Mouse (Mus musculus) MEL (cell line): ENCODE measurements around the gene 4930505A04Rik. TPM values are rescaled to one million over a fixed set of nuclear protein-coding genes. Genes with fewer than 3 reads are reported as not detected.

ENCODE experiments used
- DNase-seq: peaks from one replicate; pipeline ENCODE4 v3.0.0; 2011; ENCODE audit warnings: low read depth, low spot score
- H3K27ac ChIP-seq: 2 replicates; pipeline ENCODE4 v1.5.1; 2012; ENCODE audit warnings: low read depth, mild to moderate bottlenecking, control low read depth, low read length, moderate library complexity; ENCODE audit not compliant: control insufficient read depth
- H3K27me3 ChIP-seq, 2 experiments: fragments of 150-350 bp in 1 of 2; sonication (generic) in 1 of 2; 2 replicates each; pipeline ENCODE4 v1.6.1; 2012; ENCODE audit warnings: low read length in 2 of 2, mild to moderate bottlenecking in 2 of 2, improper control_type of control experiment in 1 of 2, moderate library complexity in 1 of 2; ENCODE audit not compliant: insufficient read depth in 2 of 2, control insufficient read depth in 1 of 2
- H3K36me3 ChIP-seq, 2 experiments: 2 replicates each; pipeline ENCODE4 v1.6.1; 2012 to 2014; ENCODE audit warnings: low read length in 2 of 2, improper control_type of control experiment in 1 of 2, inconsistent platforms in 1 of 2, mild to moderate bottlenecking in 1 of 2; ENCODE audit not compliant: insufficient read depth in 2 of 2, control insufficient read depth in 1 of 2
- H3K4me1 ChIP-seq, 2 experiments: fragments of 150-350 bp in 1 of 2; sonication (generic) in 1 of 2; 2 replicates each; pipeline ENCODE4 v1.6.1; 2012; ENCODE audit warnings: low read length in 2 of 2, improper control_type of control experiment in 1 of 2, mild to moderate bottlenecking in 1 of 2; ENCODE audit not compliant: insufficient read depth in 2 of 2, control insufficient read depth in 1 of 2
- H3K4me3 ChIP-seq, 2 experiments: fragments of 150-350 bp in 1 of 2; sonication (generic) in 1 of 2; 2 replicates each; pipeline ENCODE4 v1.5.1; 2012; ENCODE audit warnings: low read depth in 2 of 2, low read length in 2 of 2, mild to moderate bottlenecking in 2 of 2, moderate library complexity in 2 of 2, control low read depth in 1 of 2, improper control_type of control experiment in 1 of 2; ENCODE audit not compliant: control insufficient read depth in 1 of 2, insufficient read depth in 1 of 2
- H3K79me2 ChIP-seq: 2 replicates; pipeline ENCODE4 v1.6.1; 2012; ENCODE audit warnings: mild to moderate bottlenecking, low read length, moderate library complexity; ENCODE audit not compliant: control insufficient read depth, poor library complexity, insufficient read depth
- H3K9ac ChIP-seq: 2 replicates; pipeline ENCODE4 v1.6.1; 2012; ENCODE audit warnings: low read depth, mild to moderate bottlenecking, control low read depth, low read length, moderate library complexity; ENCODE audit not compliant: control insufficient read depth, poor library complexity, severe bottlenecking
- H3K9me3 ChIP-seq: fragments of 150-350 bp; sonication (generic); replicated peaks from 2 replicates; pipeline ENCODE4 v1.6.1; 2012; ENCODE audit warnings: mild to moderate bottlenecking, low read length, improper control_type of control experiment, moderate library complexity; ENCODE audit not compliant: insufficient read depth
- CHD1 ChIP-seq: IDR thresholded peaks from 2 replicates; pipeline ENCODE4 v1.6.1; 2012; ENCODE audit warnings: low read depth, mild to moderate bottlenecking, inconsistent platforms, low read length, improper control_type of control experiment
- CTCF ChIP-seq, 3 experiments: IDR thresholded peaks in 2 of 3; conservative IDR thresholded peaks in 1 of 3; 2 replicates each; pipeline ENCODE4 v1.5.1; 2011 to 2012; ENCODE audit warnings: low read length in 3 of 3, low read depth in 2 of 3, mild to moderate bottlenecking in 2 of 3, improper control_type of control experiment in 1 of 3, inconsistent platforms in 1 of 3, mixed read lengths in 1 of 3, moderate library complexity in 1 of 3; ENCODE audit not compliant: control insufficient read depth in 1 of 3, insufficient read depth in 1 of 3, poor library complexity in 1 of 3, severe bottlenecking in 1 of 3
- ELF1 ChIP-seq: IDR thresholded peaks from 2 replicates; pipeline ENCODE4 v1.6.1; 2014; ENCODE audit warnings: low read depth, mild to moderate bottlenecking, inconsistent platforms, low read length, improper control_type of control experiment, moderate library complexity
- EP300 ChIP-seq, 2 experiments: IDR thresholded peaks; 2 replicates each; pipeline ENCODE4 v1.6.1; 2011; ENCODE audit warnings: improper control_type of control experiment in 2 of 2, low read length in 2 of 2, low read depth in 1 of 2, mild to moderate bottlenecking in 1 of 2
- GABPA ChIP-seq: IDR thresholded peaks from 2 replicates; pipeline ENCODE4 v1.6.1; 2012; ENCODE audit warnings: low read depth, mild to moderate bottlenecking, inconsistent platforms, low read length, improper control_type of control experiment, moderate library complexity
- GATA1 ChIP-seq: IDR thresholded peaks from 2 replicates; pipeline ENCODE4 v1.6.1; 2011; ENCODE audit warnings: low read depth, low read length, improper control_type of control experiment
- HCFC1 ChIP-seq: IDR thresholded peaks from 2 replicates; pipeline ENCODE4 v1.6.1; 2012; ENCODE audit warnings: low read depth, mild to moderate bottlenecking, inconsistent platforms, low read length, improper control_type of control experiment, moderate library complexity
- JUND ChIP-seq: IDR thresholded peaks from 2 replicates; pipeline ENCODE4 v1.6.1; 2011; ENCODE audit warnings: low read depth, mild to moderate bottlenecking, improper control_type of control experiment, low read length
- KAT2A ChIP-seq: conservative IDR thresholded peaks from 2 replicates; pipeline ENCODE4 v1.6.1; 2012; ENCODE audit warnings: low read depth, low read length, improper control_type of control experiment, inconsistent platforms
- MAX ChIP-seq: IDR thresholded peaks from 2 replicates; pipeline ENCODE4 v1.6.1; 2011; ENCODE audit warnings: low read length, improper control_type of control experiment
- MXI1 ChIP-seq: IDR thresholded peaks from 2 replicates; pipeline ENCODE4 v1.6.1; 2011; ENCODE audit warnings: mild to moderate bottlenecking, low read depth, low read length, improper control_type of control experiment
- MYC ChIP-seq: IDR thresholded peaks from 2 replicates; pipeline ENCODE4 v1.6.1; 2011; ENCODE audit warnings: low read depth, mild to moderate bottlenecking, low read length, improper control_type of control experiment, moderate library complexity
- NELFE ChIP-seq: IDR thresholded peaks from 2 replicates; pipeline ENCODE4 v1.6.1; 2011; ENCODE audit warnings: low read depth, low read length, improper control_type of control experiment
- NRF1 ChIP-seq: IDR thresholded peaks from 2 replicates; pipeline ENCODE4 v1.6.1; 2014; ENCODE audit warnings: low read depth, mild to moderate bottlenecking, inconsistent platforms, low read length, improper control_type of control experiment, moderate library complexity; ENCODE audit not compliant: poor library complexity, insufficient read depth, severe bottlenecking
- POLR2A ChIP-seq, 2 experiments: IDR thresholded peaks; 2 replicates each; pipeline ENCODE4 v1.6.1; 2011 to 2012; ENCODE audit warnings: low read length in 2 of 2, mild to moderate bottlenecking in 2 of 2, control low read depth in 1 of 2, improper control_type of control experiment in 1 of 2, low read depth in 1 of 2, moderate library complexity in 1 of 2; ENCODE audit not compliant: control insufficient read depth in 1 of 2, insufficient read depth in 1 of 2, poor library complexity in 1 of 2
- POLR2AphosphoS2 ChIP-seq: IDR thresholded peaks from 2 replicates; pipeline ENCODE4 v1.6.1; 2011; ENCODE audit warnings: low read length, improper control_type of control experiment
- POLR2AphosphoS5 ChIP-seq: IDR thresholded peaks from 2 replicates; pipeline ENCODE4 v1.6.1; 2012; ENCODE audit warnings: low read depth, borderline replicate concordance, mild to moderate bottlenecking, inconsistent platforms, low read length, moderate library complexity, mixed read lengths
- RCOR1 ChIP-seq: IDR thresholded peaks from 2 replicates; pipeline ENCODE4 v1.6.1; 2012; ENCODE audit warnings: low read depth, mild to moderate bottlenecking, inconsistent platforms, low read length, improper control_type of control experiment
- SMC3 ChIP-seq: IDR thresholded peaks from 2 replicates; pipeline ENCODE4 v1.6.1; 2011; ENCODE audit warnings: low read depth, low read length, improper control_type of control experiment
- TAL1 ChIP-seq: IDR thresholded peaks from 2 replicates; pipeline ENCODE4 v1.6.1; 2012; ENCODE audit warnings: mild to moderate bottlenecking, inconsistent platforms, low read length, moderate library complexity, mixed read lengths
- TBP ChIP-seq: IDR thresholded peaks from 2 replicates; pipeline ENCODE4 v1.8.0; 2011; ENCODE audit warnings: low read depth, low read length, improper control_type of control experiment
- UBTF ChIP-seq: IDR thresholded peaks from 2 replicates; pipeline ENCODE4 v1.6.1; 2012; ENCODE audit warnings: low read depth, mild to moderate bottlenecking, inconsistent platforms, low read length, improper control_type of control experiment, moderate library complexity, borderline replicate concordance; ENCODE audit not compliant: insufficient read depth
- USF1 ChIP-seq: IDR thresholded peaks from 2 replicates; pipeline ENCODE4 v1.6.1; 2014; ENCODE audit warnings: low read depth, mild to moderate bottlenecking, inconsistent platforms, low read length, improper control_type of control experiment, moderate library complexity
- USF2 ChIP-seq, 2 experiments: IDR thresholded peaks; 2 replicates each; pipeline ENCODE4 v1.6.1; 2011 to 2012; ENCODE audit warnings: improper control_type of control experiment in 2 of 2, low read length in 2 of 2, borderline replicate concordance in 1 of 2, inconsistent platforms in 1 of 2, low read depth in 1 of 2, mild to moderate bottlenecking in 1 of 2; ENCODE audit not compliant: insufficient read depth in 1 of 2
- ZKSCAN1 ChIP-seq: IDR thresholded peaks from 2 replicates; pipeline ENCODE4 v1.6.1; 2012; ENCODE audit warnings: low read depth, mild to moderate bottlenecking, inconsistent platforms, low read length, improper control_type of control experiment, moderate library complexity
- polyA plus RNA-seq, 2 experiments: library from polyadenylated mRNA; stranded (reverse) in 1 of 2; unstranded in 1 of 2; fragments of >175 nt in 1 of 2; fragments of >200 nt in 1 of 2; gene quantifications; 2 replicates each; pipeline versions ENCODE4 v1.2.1 to v1.2.4; 2012; ENCODE audit warnings: low replicate concordance in 2 of 2, low read depth in 1 of 2; ENCODE audit not compliant: insufficient read length in 2 of 2, insufficient read depth in 1 of 2, missing spikeins in 1 of 2
- total RNA-seq: library from RNA; depleted of rRNA; stranded (reverse); fragments of 300-350 nt; gene quantifications from 2 replicates; pipeline ENCODE4 v1.2.3, GENCODE M21; 2012

Gene 4930505A04Rik
- total and polyA plus RNA-seq, 3 experiments = not detected

DNA sequence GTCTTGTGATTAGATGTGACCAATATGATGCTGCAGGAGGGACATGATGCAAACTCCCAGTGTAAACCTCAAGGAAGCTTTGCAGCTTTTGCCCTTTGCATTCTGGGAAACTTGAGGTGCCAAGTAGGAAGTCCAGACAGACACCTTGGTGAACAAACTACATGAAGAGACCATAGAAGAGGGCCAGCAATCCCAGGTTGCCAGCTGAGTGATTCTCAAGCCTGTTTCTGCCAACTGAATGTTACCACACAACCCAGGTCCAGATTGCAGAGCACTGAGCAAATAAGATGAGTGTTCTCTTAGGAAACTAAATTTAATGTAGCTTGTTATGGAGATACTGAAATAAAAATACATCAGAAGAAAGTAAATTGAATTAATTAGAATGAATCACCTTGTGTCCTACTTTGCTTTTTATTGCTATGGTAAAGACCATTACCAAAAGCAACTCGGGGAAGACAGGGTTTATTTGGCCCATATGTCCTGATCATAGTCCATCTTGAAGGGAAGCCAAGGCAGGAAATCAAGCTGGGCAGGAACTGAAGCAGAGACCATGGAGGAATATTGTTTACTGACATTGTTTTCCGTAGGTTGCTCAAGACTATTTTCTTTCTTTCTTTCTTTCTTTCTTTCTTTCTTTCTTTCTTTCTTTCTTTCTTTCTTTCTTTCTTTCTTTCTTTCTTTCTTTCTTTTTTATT is 38.2 kb downstream of the 4930505A04Rik start:
- Histone ChIP-seq H3K36me3 (no peaks in the 10 kb centered on the region), H3K9ac (no peak overlapping the region), H3K79me2 (no peaks in the 10 kb centered on the region), H3K27ac (no peak overlapping the region), H3K27me3 (no peaks in the 10 kb centered on the region), H3K4me3 (no peak overlapping the region), H3K9me3 (no peaks in the 10 kb centered on the region), H3K4me1 (no peaks in the 10 kb centered on the region)
- TF ChIP-seq KAT2A (no peak), CHD1 (no peak), POLR2AphosphoS5 (no peak), NELFE (no peak), UBTF (no peak), RCOR1 (no peak), ZKSCAN1 (no peak), SMC3 (no peak), HCFC1 (no peak), MYC (no peak), CTCF (IDR thresholded peaks at IDR 0.05 in 2 of 3, conservative IDR thresholded peaks at IDR 0.05 in 1 of 3; ENCODE audit: control insufficient read depth in 1 of 3, insufficient read depth in 1 of 3, low read depth in 2 of 3, low read length in 3 of 3, poor library complexity in 1 of 3, severe bottlenecking in 1 of 3) (no peak), ELF1 (no peak), NRF1 (no peak), MXI1 (no peak), POLR2AphosphoS2 (no peak), GATA1 (no peak), EP300 (IDR thresholded peaks at IDR 0.05; ENCODE audit: low read depth in 1 of 2, low read length in 2 of 2) (no peak), POLR2A (IDR thresholded peaks at IDR 0.05; ENCODE audit: control insufficient read depth in 1 of 2, insufficient read depth in 1 of 2, low read depth in 1 of 2, low read length in 2 of 2, poor library complexity in 1 of 2) (no peak), JUND (no peak), GABPA (no peak)
- no peak for DNase-seq

- TF ChIP-seq GABPA (no peak), UBTF (no peak), RCOR1 (no peak), TAL1 (no peak), MAX (no peak), TBP (no peak), EP300 (IDR thresholded peaks at IDR 0.05; ENCODE audit: low read depth in 1 of 2, low read length in 2 of 2) (no peak), USF2 (IDR thresholded peaks at IDR 0.05; ENCODE audit: borderline replicate concordance in 1 of 2, insufficient read depth in 1 of 2, low read depth in 1 of 2, low read length in 2 of 2) (no peak), USF1 (no peak), HCFC1 (no peak)
- TF ChIP-seq, all 39 proteins: peak for 0
- H3K27me3 ChIP-seq = peaks cover 2% of the 10 kb centered on the region in 2 experiments; a peak in 3 of 4 replicates
- no peak overlapping the region for H3K4me3 ChIP-seq
- no peaks in the 10 kb centered on the region for H3K79me2 ChIP-seq
- H3K9ac ChIP-seq = no peak overlapping the region
- no peaks in the 10 kb centered on the region for H3K36me3 ChIP-seq
- H3K4me1 ChIP-seq = no peaks in the 10 kb centered on the region
- H3K9me3 ChIP-seq = no peaks in the 10 kb centered on the region
- H3K27ac ChIP-seq = no peak overlapping the region
- DNase-seq = no peak
Observed at GRCm38 (mm10) chr11:30405581-30405980, 66.0 kb downstream of the 4930505A04Rik start.
